Mouse (Mus musculus) G1E (cell line): ENCODE data around the gene Irf3. TPM values are rescaled to one million over a fixed set of nuclear protein-coding genes. Genes with fewer than 3 reads are reported as not detected.

ENCODE experiments used
- ATAC-seq: 2 replicates; pipeline ENCODE4 v1.8.0; 2016; ENCODE audit warnings: mild to moderate bottlenecking; ENCODE audit not compliant: insufficient number of reproducible peaks, poor library complexity, low FRiP score, severe bottlenecking; ENCODE audit errors: extremely low read depth
- DNase-seq: peaks from one replicate; pipeline ENCODE4 v3.0.0; 2012; ENCODE audit warnings: low spot score
- H3K27me3 ChIP-seq: 2 replicates; pipeline ENCODE4 v1.6.1; 2012; ENCODE audit warnings: mild to moderate bottlenecking, low read length, inconsistent platforms; ENCODE audit not compliant: insufficient read depth
- H3K36me3 ChIP-seq: replicated peaks from 2 replicates; pipeline ENCODE3; 2012; ENCODE audit warnings: mild to moderate bottlenecking, inconsistent platforms
- H3K4me1 ChIP-seq: 2 replicates; pipeline ENCODE4 v1.6.1; 2012; ENCODE audit warnings: low read depth, low read length, inconsistent platforms, mixed read lengths; ENCODE audit not compliant: insufficient read depth
- H3K4me3 ChIP-seq: 2 replicates; pipeline ENCODE4 v1.5.1; 2012; ENCODE audit warnings: low read depth, mild to moderate bottlenecking, inconsistent platforms, low read length, moderate library complexity, mixed read lengths
- H3K9me3 ChIP-seq: replicated peaks from 2 replicates; pipeline ENCODE4 v1.6.1; 2012; ENCODE audit warnings: inconsistent platforms
- CTCF ChIP-seq: IDR thresholded peaks from 2 replicates; pipeline ENCODE4 v1.5.1; 2012; ENCODE audit warnings: low read depth, low read length, inconsistent platforms, mixed read lengths
- GATA1 ChIP-seq: IDR thresholded peaks from 2 replicates; pipeline ENCODE4 v1.6.1; 2012; ENCODE audit warnings: borderline replicate concordance, low read length, inconsistent platforms, mixed read lengths
- GATA2 ChIP-seq: IDR thresholded peaks from 2 replicates; pipeline ENCODE4 v1.6.1; 2012; ENCODE audit warnings: low read depth, low read length, inconsistent platforms, borderline replicate concordance
- POLR2AphosphoS5 ChIP-seq: IDR thresholded peaks from 2 replicates; pipeline ENCODE4 v1.6.1; 2012; ENCODE audit warnings: low read depth, low read length, inconsistent platforms; ENCODE audit not compliant: insufficient replicate concordance
- TAL1 ChIP-seq: conservative IDR thresholded peaks from 2 replicates; pipeline ENCODE4 v1.6.1; 2012; ENCODE audit warnings: low read depth, low read length, inconsistent platforms, mixed read lengths
- polyA plus RNA-seq: library from polyadenylated mRNA; stranded (reverse); fragments of >175 nt; gene quantifications from 2 replicates; pipeline ENCODE4 v1.2.3, GENCODE M21; 2012
- total RNA-seq, 2 experiments: library from RNA; stranded (forward) in 1 of 2; stranded (reverse) in 1 of 2; fragments of 200-1000 nt in 1 of 2; fragments of >200 nt in 1 of 2; fragmentation: Nextera tagmentation in 1 of 2; gene quantifications; 2 replicates each; pipeline ENCODE4 v1.2.3; 2014 to 2017

Irf3 gene
- total and polyA plus RNA-seq, 3 experiments = 65.6 to 135 (median 107) TPM

- Histone ChIP-seq H3K36me3 (peaks cover 69% of the 10 kb centered on the region), H3K4me3 (peak overlapping the region; percentile 98; the same call in 1 of the 2 replicates), H3K27me3 (no peaks in the 10 kb centered on the region), H3K4me1 (peaks cover 65% of the 10 kb centered on the region), H3K9me3 (no peaks in the 10 kb centered on the region)
- no peak for TF ChIP-seq GATA2
- TF ChIP-seq POLR2AphosphoS5 = no peak
- no peak for TF ChIP-seq TAL1
- no peak for TF ChIP-seq GATA1
- TF ChIP-seq CTCF = no peak
- ATAC-seq = no peak
- no peak for DNase-seq
Measured at GRCm38 (mm10) chr7:44983944-44984832, 13.3 kb upstream of the Irf3 start.

GRCm38 (mm10) chr7:44984833-44985164 lies 12.6 kb upstream of the Irf3 start:
- H3K4me1 ChIP-seq = peaks cover 64% of the 10 kb centered on the region
- ATAC-seq = no peak
- no peaks in the 10 kb centered on the region for H3K27me3 ChIP-seq
- DNase-seq = no peak
- peak overlapping the region; percentile 98 for H3K4me3 ChIP-seq
- H3K36me3 ChIP-seq = peaks cover 69% of the 10 kb centered on the region
- no peak for TF ChIP-seq GATA1
- no peaks in the 10 kb centered on the region for H3K9me3 ChIP-seq

GRCm38 (mm10) chr7:44985595-44986191 lies 11.8 kb upstream of the Irf3 start:
- no peak for ATAC-seq
- H3K27me3 ChIP-seq = no peaks in the 10 kb centered on the region
- TF ChIP-seq GATA2 = no peak
- no peak for TF ChIP-seq POLR2AphosphoS5
- TF ChIP-seq CTCF = no peak
- no peak for TF ChIP-seq TAL1
- no peak for TF ChIP-seq GATA1
- peak; percentile 72 for DNase-seq
- peak overlapping the region; percentile 98 for H3K4me3 ChIP-seq
- H3K4me1 ChIP-seq = peaks cover 64% of the 10 kb centered on the region
- peaks cover 68% of the 10 kb centered on the region for H3K36me3 ChIP-seq
- H3K9me3 ChIP-seq = no peaks in the 10 kb centered on the region

- TF ChIP-seq TAL1 (no peak), CTCF (no peak), POLR2AphosphoS5 (no peak), GATA1 (no peak), GATA2 (no peak)
- H3K4me1 ChIP-seq = peaks cover 64% of the 10 kb centered on the region
Measured at GRCm38 (mm10) chr7:44986192-44986878, 11.1 kb upstream of the Irf3 start, which contains the start of gene Prmt1. Gene Prmt1, minus strand, starts transcription at chr7:44986568.

GRCm38 (mm10) chr7:44986879-44987718 lies 10.3 kb upstream of the Irf3 start:
- H3K4me1 ChIP-seq = peaks cover 59% of the 10 kb centered on the region
- TF ChIP-seq GATA2 (no peak), CTCF (no peak), TAL1 (no peak), POLR2AphosphoS5 (0 out of 2 replicates have a peak, but pooled peaks have one; percentile 37), GATA1 (no peak)

More at GRCm38 (mm10) chr7:44986192-44986878, 11.1 kb upstream of the Irf3 start, which contains the start of gene Prmt1:
- DNase-seq (peak; percentile 99), ATAC-seq (peak; percentile 89)
- Histone ChIP-seq H3K9me3 (no peaks in the 10 kb centered on the region), H3K4me3 (peak within 1 kb of the TSS; percentile 98), H3K36me3 (peaks cover 68% of the 10 kb centered on the region), H3K27me3 (no peaks in the 10 kb centered on the region)

GRCm38 (mm10) chr7:44996672-44997071 lies 776 bp upstream of the Irf3 start:
- no peak for DNase-seq
- H3K9me3 ChIP-seq = no peaks in the 10 kb centered on the region
- no peak for ATAC-seq
- H3K4me1 ChIP-seq = peaks cover 66% of the 10 kb centered on the region
- peaks cover 80% of the 10 kb centered on the region for H3K36me3 ChIP-seq
- peak overlapping the region; percentile 75 for H3K4me3 ChIP-seq
- H3K27me3 ChIP-seq = no peaks in the 10 kb centered on the region
- TF ChIP-seq TAL1 (no peak), GATA1 (no peak), GATA2 (no peak), POLR2AphosphoS5 (no peak), CTCF (no peak)

More at GRCm38 (mm10) chr7:44986879-44987718, 10.3 kb upstream of the Irf3 start:
- no peaks in the 10 kb centered on the region for H3K27me3 ChIP-seq
- ATAC-seq (no peak), DNase-seq (no peak)
- peaks cover 68% of the 10 kb centered on the region for H3K36me3 ChIP-seq
- no peaks in the 10 kb centered on the region for H3K9me3 ChIP-seq
- peak overlapping the region; percentile 77 for H3K4me3 ChIP-seq
